Mouse (Mus musculus) right cerebral cortex, postnatal 4 days (tissue): ENCODE measurements around the gene Tbr1.

Experiments used
- DNase-seq: peaks from one replicate; pipeline ENCODE4 v3.0.0-alpha.2; 2022

The Tbr1 gene

DNA sequence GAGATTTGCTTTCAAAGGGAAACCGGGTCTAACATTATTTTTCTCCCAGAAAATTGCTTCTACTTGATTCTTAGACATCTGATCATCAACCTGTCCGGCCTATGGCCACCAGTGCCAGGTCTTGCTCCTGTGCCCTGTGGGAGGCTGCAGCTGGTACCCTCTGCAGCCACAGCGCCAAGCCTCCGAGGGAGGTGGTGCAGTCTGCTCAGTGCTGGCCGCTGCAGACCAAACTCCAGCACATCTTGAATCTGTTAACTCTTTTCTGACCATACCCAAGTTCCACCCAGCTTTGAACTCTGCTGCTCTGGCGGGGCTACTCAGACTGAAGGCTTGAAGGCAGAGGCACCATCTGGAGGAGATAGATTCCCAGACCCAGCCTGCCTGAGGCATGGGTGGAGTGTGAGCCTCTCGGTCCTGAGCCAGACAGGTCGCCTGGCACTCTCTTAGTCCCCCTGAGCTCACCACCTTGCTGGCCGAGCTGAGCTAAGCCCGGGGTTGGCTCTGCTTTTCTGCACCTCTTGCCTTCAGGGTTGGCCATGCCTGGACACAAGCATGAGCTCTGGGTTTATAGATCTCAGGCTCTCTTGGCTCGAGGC lies at the start of gene Tbr1:
TSS of gene Tbr1 (plus strand) at position 275 of the 596 bp plus-strand sequence.
- peak; percentile 26 for DNase-seq

DNA sequence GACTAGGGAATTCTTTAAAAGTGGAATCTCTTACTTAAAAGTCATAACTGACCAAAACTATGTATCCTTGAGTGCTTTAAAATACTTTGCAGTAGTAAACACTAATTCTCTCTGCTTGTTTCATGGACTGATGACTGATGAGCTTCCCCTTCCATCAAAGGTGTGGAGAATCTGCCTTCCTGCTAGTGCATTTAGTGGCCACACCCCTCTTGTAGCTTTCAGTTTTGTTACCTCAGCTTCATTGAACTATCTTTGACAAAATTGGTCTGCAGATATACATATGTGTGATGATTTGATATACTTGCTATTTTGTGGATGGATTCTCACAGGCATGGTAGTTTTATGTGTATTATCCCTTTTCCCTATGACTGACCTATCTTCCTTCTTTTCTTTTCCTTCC lies 47.7 kb upstream of the Tbr1 start:
- DNase-seq, result no peak

DNA sequence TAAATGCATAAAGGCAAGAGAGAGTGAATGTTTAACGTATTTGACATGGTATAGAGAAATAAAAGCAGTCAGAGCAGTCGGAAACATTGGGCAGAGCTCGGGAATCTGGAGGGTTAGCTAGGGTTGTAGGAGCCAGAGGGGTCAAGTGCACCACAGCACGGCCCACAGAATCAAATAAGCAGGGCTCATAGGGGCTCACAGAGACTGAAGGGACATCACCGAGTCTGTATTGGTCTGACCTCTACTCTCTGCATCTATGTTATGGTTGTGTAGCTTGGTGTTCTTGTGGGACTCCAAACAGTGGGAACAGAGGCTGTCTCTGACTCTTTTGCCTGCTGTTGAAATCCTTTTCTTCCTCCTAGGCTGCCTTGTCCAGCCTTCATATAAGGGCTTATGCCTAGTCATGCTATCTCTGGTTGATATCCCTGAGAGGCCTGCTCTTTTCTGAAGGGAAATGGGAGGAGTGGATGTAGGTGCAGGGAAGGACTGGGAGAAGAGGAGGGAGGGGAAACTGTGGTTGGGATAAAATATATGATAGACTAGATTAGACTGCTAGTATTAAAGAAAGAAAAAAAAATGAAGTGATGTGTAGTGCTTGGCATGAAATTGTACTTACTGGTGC lies 43.4 kb upstream of the Tbr1 start:
- DNase-seq, result no peak

DNA sequence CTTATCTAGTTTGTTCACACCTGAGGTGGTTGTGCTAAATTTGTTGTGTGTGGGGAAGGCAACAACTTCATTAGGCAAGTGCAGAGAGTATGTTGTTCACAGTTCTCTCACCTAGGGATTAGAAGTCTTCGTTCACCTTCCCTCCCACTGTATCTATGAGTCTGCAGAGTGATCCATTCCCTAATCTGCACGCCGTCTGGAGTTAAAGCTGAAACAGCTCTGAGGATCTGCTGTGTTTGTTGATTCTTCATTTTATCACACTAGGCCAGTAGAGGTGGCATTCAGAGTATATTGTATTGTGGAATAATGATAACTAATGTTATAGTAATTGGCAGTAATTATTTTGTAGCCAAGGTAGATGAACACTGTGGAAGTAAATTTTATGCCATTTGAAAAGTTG lies 42.7 kb upstream of the Tbr1 start:
- no peak for DNase-seq

DNA sequence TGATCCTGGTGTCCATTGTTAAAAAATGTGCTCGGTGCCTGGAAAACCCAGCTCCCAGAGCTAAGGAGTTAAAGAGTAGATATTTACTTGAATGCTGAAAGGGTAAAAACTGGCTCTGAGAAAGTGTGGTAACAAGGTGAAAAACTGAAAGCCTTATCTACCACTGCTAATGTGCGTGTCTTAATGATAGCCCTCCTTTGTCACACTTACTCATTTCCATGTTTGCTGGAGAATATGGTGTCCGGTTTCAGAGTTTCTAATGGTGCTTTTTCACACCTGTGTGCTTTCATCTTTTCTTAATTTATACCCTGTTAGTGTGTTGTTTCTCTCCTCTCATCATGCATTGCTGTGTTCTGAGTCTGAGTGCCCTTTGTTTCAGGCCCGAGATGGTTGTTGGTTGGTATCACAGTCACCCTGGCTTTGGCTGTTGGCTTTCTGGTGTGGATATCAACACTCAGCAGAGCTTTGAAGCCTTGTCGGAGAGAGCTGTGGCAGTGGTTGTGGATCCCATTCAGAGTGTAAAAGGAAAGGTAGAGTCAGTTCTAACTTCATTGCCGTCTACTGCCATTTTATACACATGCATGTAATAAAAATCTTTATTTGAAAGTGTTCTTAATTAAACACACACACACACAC lies 38.1 kb upstream of the Tbr1 start:
- no peak for DNase-seq

DNA sequence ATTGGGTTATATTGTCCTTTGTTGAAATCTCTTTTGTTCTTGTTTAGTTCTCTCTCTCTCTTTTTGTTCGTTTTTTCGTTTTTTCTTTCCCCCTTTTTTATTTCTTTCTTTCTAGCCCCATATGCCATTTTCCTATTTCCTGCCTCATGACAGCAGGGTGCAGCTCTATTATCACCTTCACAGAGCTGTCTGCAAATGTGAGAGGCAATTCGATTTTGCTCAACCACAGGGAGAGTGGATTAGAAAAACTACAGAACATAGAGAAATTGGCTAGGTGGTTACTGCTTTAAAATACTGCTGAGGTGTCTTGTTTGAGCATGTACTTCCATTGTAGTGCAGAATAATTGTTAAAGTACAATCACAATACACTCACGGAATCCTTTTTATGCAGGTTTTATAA lies 37.2 kb upstream of the Tbr1 start:
- no peak for DNase-seq

DNA sequence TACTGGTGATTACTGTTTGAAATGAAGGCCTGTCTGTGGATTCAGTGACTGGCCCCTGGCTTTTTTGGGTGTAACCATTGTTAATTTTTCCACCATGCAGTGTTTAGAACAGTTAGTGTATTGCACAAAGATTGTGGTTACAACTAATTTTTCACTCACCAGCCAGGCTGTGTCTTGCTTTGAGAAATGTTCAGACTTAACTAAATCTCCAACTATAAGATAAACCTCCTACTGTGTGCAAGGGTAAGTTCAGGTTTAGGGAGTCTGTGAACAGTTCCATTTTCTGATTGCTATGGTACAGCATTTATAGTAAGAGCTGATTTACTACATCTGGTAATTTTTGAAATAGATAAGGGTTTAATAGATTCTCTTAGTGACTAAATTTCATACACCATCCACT lies 21.9 kb upstream of the Tbr1 start:
- no peak for DNase-seq

DNA sequence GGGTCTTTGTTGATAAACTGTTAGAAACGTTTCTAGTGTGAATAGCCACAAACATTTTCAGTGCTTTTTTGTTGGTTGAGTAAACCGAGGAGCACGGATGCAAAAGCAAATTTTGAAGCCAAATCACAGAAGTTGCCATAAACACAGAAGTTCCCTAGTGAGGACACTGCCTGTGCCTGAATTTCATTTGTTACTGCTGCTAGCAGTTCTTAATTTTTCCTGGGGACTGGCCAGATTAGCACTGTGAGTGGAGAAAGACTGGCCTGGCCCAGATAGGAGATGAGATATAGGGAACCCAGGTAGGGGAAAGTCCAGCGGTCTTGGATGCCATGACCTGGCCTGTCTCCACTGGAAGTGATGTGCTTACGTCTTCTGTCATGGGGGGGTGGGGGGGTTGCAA lies 7.8 kb upstream of the Tbr1 start:
- no peak for DNase-seq

DNA sequence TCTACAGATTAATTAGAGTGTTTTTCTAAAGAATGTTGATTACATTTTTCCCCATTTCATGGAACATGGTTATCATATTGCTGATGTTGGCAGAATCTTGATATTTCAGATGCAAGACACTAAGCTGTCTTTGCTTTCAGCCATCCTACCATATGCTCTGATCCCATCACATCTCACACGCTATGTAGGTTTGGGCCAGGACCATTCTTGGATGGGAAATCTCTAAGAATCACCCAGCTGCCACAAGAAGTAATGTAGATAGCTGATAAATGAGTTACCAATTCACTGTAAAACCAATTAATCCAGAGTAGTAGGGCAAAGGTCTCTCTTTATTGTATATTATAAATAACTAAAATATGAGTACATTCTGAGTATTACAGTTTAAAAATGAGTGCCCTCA lies 4.7 kb upstream of the Tbr1 start:
- DNase-seq, result no peak

DNA sequence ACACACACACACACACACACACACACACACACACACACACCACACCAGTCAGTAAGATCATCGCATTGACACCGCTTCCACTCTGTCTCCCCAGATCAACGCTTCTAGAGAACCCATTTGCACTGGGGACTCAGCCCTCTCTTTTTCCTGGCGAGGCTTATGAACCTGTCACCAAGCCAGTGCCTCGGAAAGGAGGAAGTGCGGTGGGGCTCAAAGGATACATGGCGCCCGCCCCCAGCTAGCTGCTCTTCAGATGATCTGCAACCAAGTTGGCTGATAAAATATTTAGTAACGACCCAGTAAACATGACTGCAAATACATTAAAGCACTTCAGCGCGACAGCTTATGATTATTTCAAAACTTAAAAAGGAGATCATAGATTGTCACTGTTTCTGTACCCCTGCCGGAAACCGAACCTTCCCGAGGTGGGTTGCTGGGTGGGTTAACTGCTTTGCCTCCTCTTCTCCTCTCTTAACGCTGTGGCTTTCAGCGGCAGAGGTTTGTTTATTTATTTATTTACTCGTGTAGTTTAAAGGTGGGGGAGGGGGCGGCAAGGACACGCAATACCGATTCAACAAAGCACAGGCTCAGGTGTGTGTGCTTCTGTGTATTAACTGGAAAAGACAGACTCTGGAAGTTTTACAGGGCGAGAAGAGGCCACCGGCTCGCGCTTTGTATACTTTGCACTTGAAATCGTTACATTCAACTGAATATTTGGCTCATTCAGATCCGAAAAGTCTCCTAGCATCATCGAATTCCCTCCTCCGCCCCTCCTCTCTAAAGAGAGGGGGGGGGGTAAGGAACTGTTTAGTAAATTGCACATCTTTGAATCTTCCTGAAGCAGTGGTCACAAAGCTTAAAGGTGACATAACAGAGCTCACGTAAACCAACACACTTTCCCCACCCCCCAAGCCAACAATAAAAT lies 975 bp downstream of the Tbr1 start:
- DNase-seq, result peak; percentile 34

DNA sequence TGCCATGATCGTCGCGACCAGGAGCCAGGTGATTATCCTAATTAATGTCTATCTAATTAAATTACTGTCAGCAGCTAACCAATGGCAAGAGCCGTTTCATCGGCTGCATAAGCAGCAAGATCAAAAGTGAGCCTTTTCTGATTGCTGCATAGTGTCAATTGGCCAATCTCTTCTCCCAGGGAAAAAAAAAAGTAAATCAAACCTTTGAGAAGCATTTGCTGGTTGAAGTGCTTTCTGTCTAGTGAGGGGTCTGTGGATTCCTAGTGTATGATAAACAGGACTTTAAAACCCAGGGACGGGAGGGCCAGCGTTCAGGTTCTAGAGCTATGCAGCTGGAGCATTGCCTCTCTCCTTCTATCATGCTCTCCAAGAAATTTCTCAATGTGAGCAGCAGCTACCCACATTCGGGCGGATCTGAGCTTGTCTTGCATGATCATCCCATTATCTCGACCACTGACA lies 1.7 kb downstream of the Tbr1 start:
- DNase-seq, result peak; percentile 62

DNA sequence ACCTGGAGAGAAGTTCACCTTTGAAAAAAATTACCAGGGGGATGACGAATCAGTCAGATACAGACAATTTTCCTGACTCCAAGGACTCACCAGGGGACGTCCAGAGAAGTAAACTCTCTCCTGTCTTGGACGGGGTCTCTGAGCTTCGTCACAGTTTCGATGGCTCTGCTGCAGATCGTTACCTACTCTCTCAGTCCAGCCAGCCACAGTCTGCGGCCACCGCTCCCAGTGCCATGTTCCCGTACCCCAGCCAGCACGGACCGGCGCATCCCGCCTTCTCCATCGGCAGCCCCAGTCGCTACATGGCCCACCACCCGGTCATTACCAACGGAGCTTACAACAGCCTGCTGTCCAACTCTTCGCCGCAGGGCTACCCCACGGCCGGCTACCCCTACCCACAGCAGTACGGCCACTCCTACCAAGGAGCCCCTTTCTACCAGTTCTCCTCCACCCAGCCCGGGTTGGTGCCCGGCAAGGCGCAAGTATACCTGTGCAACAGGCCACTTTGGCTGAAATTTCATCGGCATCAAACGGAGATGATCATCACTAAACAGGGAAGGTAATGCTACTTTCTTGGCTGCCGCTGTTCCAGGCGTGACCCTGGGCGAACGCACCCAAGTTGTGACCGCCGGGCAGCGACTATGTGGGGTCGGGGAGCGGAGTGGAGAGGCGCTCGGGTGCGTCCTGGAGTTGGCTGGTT lies 2.3 kb downstream of the Tbr1 start:
- peak; percentile 40 for DNase-seq

DNA sequence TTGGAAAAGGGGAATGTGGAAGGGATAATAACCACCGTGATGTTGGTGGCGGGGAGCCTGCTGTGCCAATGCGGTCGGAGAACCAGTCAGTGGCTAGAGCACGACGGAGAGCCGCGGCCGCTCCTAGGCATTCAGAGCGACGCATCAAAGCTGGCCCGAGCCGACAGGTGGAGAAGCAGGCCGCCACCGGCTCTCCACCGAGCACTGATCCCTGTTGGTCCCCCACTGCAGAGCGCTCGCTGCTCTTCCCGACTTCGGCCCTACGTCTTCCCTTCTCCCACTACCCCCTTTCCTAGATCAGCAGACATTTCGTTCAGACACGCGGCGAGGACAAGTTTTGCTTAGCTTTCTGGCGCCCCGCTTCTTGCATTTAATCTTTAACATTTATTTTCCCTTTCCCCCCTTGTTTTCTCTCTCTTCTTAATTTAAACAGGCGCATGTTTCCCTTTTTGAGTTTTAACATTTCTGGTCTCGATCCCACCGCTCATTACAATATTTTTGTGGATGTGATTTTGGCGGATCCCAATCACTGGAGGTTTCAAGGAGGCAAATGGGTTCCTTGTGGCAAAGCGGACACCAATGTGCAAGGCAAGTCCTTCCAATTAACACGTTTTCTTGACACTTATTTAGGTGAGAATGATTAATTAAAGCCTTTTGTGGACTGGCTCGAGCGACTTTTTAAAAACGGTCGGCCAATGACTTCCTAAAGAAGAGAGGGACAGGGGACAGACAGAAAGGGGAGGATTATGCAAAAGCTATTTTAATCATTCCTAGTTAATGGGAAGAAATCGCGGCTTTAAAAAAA lies 3.0 kb downstream of the Tbr1 start:
- peak; percentile 36 for DNase-seq

DNA sequence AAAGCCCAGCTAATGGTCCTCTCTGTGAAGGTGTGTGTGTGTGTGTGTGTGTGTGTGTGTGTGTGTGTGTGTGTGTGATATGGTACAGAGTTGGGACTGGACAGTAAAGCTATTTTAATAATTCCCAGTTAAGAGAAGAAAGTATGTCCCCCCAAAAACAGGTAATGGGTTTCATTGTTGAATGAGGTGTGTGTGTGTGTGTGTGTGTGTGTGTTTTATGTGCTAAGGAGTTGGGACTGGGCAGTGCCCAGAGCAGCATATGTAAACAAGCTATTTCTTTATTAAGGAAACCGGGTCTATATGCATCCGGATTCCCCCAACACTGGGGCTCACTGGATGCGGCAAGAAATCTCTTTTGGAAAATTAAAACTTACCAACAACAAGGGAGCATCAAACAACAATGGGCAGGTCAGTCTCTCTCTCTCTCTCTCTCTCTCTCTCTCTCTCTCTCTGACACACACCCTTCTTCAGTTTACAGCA lies 3.7 kb downstream of the Tbr1 start:
- DNase-seq, result no peak

DNA sequence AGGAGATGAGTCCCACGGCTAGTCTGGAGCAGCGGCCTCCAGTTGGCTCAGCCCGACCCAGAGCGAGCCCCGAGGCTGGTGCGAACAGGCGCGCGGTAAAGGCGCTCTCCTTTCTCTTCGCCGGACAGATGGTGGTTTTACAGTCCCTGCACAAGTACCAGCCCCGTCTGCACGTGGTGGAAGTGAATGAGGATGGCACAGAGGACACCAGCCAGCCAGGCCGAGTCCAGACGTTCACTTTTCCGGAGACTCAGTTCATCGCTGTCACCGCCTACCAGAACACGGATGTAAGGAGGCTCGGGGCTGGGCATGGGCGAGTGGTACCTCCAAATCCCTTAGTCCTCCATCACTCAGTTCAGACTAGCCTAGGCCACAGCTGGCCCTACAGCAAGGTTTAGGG lies 4.4 kb downstream of the Tbr1 start:
- DNase-seq, result peak; percentile 40

DNA sequence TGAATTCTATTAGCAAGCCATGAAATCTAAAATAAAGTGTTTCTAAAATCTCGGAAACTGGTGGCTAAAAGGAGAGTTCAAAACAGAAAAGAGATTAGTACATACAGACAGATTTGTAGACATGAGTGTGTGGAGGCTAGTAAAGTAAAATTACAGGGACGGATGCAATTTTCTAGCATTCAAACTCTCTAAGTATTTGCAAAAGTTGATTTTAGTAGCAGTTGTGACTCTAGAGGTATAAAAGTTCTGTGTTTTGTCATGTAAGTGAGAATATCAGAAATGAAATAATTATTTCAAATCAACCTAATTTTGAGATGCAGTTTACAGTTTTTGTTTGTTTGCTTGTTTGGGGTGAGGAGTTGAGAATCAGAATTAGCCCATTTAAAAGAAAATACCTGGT lies 5.1 kb downstream of the Tbr1 start:
- no peak for DNase-seq

DNA sequence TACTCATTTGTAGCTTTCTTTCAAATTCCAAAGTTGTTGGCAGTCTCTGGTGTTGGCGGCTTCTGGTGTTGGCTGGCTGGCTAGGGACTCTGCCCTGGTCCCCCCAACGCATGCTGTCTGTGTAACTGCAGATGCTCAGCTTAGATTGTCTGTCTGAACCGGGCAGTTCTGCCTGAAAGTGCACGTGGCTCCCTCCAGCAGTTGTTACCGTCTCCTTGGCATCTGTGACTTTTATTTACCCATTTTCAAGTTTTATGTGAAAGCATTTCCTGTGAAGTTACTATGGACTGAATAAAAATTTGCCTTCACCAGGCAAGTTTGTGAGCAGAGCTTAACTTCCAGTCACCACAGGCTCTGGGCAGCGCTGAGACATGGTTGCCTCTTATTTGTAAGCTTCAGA lies 6.0 kb downstream of the Tbr1 start:
- DNase-seq, result peak; percentile 18

DNA sequence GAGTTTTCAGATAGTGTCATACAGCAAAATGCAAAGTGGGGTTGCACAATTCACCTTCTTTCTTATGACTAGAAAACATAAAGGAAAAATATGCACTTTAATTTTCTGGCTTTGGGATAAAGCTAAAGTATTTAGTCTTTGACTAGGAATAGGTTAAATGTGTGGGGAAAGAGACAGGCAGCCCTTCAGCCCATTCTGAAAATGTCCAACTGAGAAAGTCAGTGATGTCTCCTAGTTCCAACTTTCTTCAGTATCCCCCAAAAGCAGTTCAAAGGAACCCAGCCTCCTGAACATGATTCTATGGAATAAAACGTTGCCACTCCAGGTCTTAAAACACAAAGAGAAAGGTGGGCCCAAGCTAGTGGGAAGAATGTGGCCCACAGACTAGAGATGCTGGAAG lies 6.7 kb downstream of the Tbr1 start:
- no peak for DNase-seq

DNA sequence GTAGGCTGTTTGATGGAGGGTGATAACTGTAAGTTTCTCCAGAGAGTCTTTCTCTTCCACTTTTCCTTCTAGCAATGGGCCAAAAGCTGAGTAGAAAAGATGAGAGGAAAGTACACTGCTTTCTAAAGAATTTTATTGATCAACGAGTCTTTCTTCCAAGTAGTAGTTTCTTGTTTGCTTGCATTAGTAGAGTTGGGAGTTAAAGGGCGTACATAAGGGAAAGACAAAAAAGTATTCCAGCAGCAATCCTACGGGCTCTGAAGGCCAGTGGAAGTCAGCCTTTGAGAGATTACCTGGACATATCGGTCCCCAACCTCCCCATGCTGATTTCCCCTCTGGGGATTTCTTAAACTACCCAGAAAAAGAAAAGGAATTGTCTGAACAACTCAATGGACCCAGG lies 8.0 kb downstream of the Tbr1 start:
- DNase-seq, result no peak

DNA sequence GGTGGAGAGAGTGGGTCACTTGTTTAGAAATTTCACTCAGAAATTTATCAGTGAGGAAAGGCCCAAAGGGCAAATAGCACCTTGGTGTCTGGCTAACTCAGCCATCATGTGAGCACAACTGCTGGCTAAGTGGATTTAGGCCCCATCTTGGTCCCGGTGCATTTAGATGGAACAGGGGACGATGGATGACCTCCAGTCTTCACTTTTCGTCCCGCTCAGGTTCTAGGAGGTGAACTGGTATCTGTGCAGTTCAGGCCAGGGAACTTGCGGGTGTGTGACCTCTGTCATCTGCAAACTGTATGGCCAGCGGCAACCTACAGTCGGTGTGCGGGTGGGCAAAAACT lies 8.4 kb downstream of the Tbr1 start:
- no peak for DNase-seq

DNA sequence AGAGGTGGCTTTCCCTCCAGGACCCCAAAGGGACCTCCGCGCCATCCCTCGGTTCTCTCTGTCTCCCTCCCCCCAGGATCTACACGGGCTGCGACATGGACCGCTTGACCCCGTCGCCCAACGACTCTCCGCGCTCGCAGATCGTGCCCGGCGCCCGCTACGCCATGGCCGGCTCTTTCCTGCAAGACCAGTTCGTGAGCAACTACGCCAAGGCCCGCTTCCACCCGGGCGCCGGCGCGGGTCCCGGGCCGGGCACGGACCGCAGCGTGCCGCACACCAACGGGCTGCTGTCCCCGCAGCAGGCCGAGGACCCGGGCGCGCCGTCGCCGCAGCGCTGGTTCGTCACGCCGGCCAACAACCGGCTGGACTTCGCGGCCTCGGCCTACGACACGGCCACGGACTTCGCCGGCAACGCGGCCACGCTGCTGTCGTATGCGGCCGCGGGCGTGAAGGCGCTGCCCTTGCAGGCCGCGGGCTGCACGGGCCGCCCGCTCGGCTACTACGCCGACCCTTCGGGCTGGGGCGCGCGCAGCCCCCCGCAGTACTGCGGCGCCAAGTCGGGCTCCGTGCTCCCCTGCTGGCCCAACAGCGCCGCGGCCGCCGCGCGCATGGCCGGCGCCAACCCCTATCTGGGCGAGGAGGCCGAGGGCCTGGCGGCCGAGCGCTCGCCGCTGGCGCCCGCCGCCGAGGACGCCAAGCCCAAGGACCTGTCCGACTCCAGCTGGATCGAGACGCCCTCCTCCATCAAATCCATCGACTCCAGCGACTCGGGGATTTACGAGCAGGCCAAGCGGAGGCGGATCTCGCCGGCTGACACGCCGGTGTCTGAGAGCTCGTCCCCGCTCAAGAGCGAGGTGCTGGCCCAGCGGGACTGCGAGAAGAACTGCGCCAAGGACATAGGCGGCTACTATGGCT lies 9.0 kb downstream of the Tbr1 start:
- peak; percentile 48 for DNase-seq
